Mouse (Mus musculus) embryonic facial prominence, embryonic 11.5 days (tissue): ENCODE data around the gene Hspb11. TPM values are rescaled to one million over a fixed set of nuclear protein-coding genes. Genes with fewer than 3 reads are reported as not detected.

Experiments used
- ATAC-seq: fragments of 200-750 bp; cut with Nextera tagmentation; replicated peaks from 2 replicates; pipeline ENCODE4 v1.8.0; 2017; ENCODE audit warnings: low read depth; ENCODE audit not compliant: insufficient number of reproducible peaks, low FRiP score, low TSS enrichment
- DNase-seq: peaks from one replicate; pipeline ENCODE4 v3.0.0-alpha.2; 2015; ENCODE audit warnings: low spot score
- H3K27ac ChIP-seq: fragments of 300-500 bp; sonication (generic); replicated peaks from 2 replicates; pipeline ENCODE4 v1.5.1; 2014; ENCODE audit warnings: mild to moderate bottlenecking, low read depth, low read length, control low read depth
- H3K27me3 ChIP-seq: fragments of 300-500 bp; sonication (generic); 2 replicates; pipeline ENCODE4 v1.6.1; 2014; ENCODE audit warnings: mild to moderate bottlenecking, low read length, moderate library complexity, mixed read lengths; ENCODE audit not compliant: control insufficient read depth, insufficient read depth
- H3K36me3 ChIP-seq: fragments of 300-500 bp; sonication (generic); replicated peaks from 2 replicates; pipeline ENCODE4 v1.6.1; 2014; ENCODE audit warnings: low read depth, mild to moderate bottlenecking, low read length, moderate library complexity, mixed read lengths; ENCODE audit not compliant: control insufficient read depth, insufficient read depth
- H3K4me1 ChIP-seq: fragments of 300-500 bp; sonication (generic); 2 replicates; pipeline ENCODE4 v1.6.1; 2014; ENCODE audit warnings: low read length, mixed read lengths; ENCODE audit not compliant: control insufficient read depth, insufficient read depth
- H3K4me2 ChIP-seq: fragments of 300-500 bp; sonication (generic); 2 replicates; pipeline ENCODE4 v1.6.1; 2014; ENCODE audit warnings: low read depth, mild to moderate bottlenecking, control low read depth, low read length, moderate library complexity
- H3K4me3 ChIP-seq: fragments of 300-500 bp; sonication (generic); 2 replicates; pipeline ENCODE4 v1.5.1; 2014; ENCODE audit warnings: low read depth, low read length, control low read depth
- H3K9ac ChIP-seq: fragments of 300-500 bp; sonication (generic); replicated peaks from 2 replicates; pipeline ENCODE4 v1.6.1; 2014; ENCODE audit warnings: mild to moderate bottlenecking, control low read depth, low read length
- H3K9me3 ChIP-seq: fragments of 300-500 bp; sonication (generic); replicated peaks from 2 replicates; pipeline ENCODE4 v1.6.1; 2016; ENCODE audit warnings: mild to moderate bottlenecking, low read length, inconsistent platforms, mixed read lengths; ENCODE audit not compliant: control insufficient read depth
- WGBS: fragments of 180-500 bp; shearing (Covaris S2); extraction: QIAGEN DNeasy Blood & Tissue Kit; methylation state at CpG from one replicate; pipeline ENCODE4 v1.1.7; 2014; 5-methylcytosine and 5-hydroxymethylcytosine counted together
- polyA plus RNA-seq: library from polyadenylated mRNA; unstranded; fragments of >200 nt; fragmentation: Nextera tagmentation; extraction: Ambion mirVana; gene quantifications from 2 replicates; pipeline ENCODE4 v1.2.1, GENCODE M21; 2014

Gene Hspb11
- polyA plus RNA-seq, 1 experiment from 2014 or later = 37.7 TPM

DNA sequence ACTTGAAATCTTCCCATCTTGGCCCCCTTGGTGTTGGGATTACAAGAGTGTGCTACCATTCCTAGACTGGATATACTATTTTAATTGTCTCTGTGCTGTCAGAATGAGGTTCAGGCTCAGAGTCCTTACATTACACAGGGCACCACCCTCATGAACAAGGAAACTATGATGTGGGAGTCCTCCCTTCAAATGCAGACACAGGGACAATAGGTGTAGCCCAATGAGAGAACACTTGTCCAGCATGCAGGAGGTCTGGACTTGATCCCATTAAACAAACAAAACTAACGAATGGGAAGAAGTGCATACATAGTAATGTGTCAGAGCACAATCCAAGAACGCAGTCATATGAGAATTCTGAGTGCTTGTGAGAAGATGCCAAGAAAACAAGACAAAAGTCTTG, 34.1 kb downstream of the Hspb11 start:
- Histone ChIP-seq H3K4me1 (no peaks in the 10 kb centered on the region), H3K27ac (no peak overlapping the region), H3K9me3 (no peaks in the 10 kb centered on the region), H3K9ac (no peak overlapping the region), H3K27me3 (no peaks in the 10 kb centered on the region), H3K4me2 (no peak overlapping the region), H3K36me3 (no peaks in the 10 kb centered on the region), H3K4me3 (no peak overlapping the region)
- DNase-seq = no peak
- ATAC-seq = no peak
- 87% methylated on average over 2 of the region's 2 CpGs for WGBS

DNA sequence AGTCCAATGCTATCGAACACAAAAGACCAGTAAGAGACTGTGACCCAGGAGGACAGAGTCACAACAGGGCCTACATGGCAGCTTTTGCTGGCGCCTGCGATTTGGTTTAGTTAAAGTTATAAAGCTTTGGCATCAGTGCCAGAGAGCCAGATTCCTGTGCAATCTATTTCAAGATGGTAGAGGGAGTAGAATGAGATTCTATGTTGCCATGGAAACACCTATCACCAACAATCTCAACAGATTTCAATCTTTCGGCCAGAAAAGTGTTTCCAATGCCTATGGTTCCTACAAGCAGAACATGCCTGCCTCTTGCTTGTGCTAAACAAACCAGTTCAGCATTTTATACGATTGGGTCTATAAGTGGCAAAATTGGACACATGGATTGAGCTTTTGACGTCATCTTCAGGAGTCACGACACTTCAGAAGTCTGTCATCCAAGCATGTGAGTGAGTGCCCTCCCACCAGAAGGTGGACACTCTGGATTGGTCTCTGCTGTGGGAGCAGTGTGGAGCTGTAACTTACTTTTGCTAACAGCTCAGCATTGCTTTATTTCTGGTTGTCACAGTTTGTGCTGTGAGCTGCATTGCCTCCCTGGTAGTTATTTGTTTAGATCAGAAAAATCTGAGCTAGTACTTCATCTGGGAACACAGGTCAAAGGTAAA, 38.3 kb downstream of the Hspb11 start:
- H3K27me3 ChIP-seq = no peaks in the 10 kb centered on the region
- 84% methylated on average over 7 of the region's 7 CpGs for WGBS
- no peak overlapping the region for H3K27ac ChIP-seq
- H3K9me3 ChIP-seq = no peaks in the 10 kb centered on the region
- no peak overlapping the region for H3K4me2 ChIP-seq
- H3K9ac ChIP-seq = no peak overlapping the region
- DNase-seq = no peak
- no peaks in the 10 kb centered on the region for H3K36me3 ChIP-seq
- no peak overlapping the region for H3K4me3 ChIP-seq
- ATAC-seq = no peak
- H3K4me1 ChIP-seq = no peaks in the 10 kb centered on the region

DNA sequence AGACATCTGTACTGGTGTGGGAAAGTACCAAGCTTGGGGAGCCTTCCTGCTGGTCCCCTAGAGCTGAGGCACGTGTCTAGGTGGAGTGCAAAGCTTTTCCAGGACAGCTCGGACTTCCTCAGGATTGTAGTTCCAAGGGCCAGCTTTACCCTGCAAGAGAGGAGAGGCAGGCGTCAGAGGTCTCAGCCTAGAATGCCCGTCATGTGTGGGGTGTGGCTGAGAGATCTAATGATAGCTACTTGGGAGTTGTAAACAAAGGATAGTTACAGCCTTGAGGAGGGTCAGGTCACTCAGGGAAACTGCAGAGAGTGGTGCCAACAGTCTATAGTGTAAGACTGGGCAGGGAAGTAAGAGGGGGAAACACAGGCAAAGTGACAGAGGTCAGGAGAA, 38.9 kb downstream of the Hspb11 start:
- no peaks in the 10 kb centered on the region for H3K27me3 ChIP-seq
- WGBS = 69% methylated on average over 4 of the region's 4 CpGs
- ATAC-seq (no peak), DNase-seq (no peak)
- H3K36me3 ChIP-seq = no peaks in the 10 kb centered on the region
- H3K27ac ChIP-seq = no peak overlapping the region
- H3K9ac ChIP-seq = no peak overlapping the region
- no peak overlapping the region for H3K4me3 ChIP-seq
- no peaks in the 10 kb centered on the region for H3K4me1 ChIP-seq
- H3K4me2 ChIP-seq = no peak overlapping the region
- no peaks in the 10 kb centered on the region for H3K9me3 ChIP-seq

DNA sequence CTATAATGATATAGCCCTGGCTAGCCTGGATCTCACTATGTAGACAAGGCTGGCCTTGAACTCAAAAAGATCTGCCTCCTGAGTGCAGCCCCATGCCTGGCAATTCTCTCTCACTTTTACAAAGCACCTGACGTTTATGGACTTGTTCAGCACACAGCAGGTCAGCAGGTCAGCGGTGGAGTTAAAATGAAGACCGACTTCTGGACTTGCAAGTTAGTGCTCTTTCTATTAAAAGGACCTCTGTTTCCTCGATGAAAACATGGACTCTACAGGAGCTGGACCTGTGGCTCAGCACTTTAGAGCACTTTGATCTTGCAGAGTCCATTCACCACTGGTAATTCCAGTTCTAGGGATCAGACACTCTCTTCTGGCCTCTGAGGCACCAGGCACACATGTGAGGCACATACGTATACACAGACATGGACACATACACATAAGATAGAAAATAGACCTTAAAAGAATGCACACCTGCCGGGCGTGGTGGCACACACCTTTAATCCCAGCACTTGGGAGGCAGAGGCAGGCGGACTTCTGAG, 44.7 kb downstream of the Hspb11 start:
- ATAC-seq = no peak
- H3K4me1 ChIP-seq = no peaks in the 10 kb centered on the region
- H3K4me3 ChIP-seq = no peak overlapping the region
- no peak for DNase-seq
- no peak overlapping the region for H3K4me2 ChIP-seq
- no peaks in the 10 kb centered on the region for H3K9me3 ChIP-seq
- no peak overlapping the region for H3K9ac ChIP-seq
- no peaks in the 10 kb centered on the region for H3K36me3 ChIP-seq
- H3K27me3 ChIP-seq = no peaks in the 10 kb centered on the region
- 86% methylated on average over 8 of the region's 8 CpGs for WGBS
- no peak overlapping the region for H3K27ac ChIP-seq

DNA sequence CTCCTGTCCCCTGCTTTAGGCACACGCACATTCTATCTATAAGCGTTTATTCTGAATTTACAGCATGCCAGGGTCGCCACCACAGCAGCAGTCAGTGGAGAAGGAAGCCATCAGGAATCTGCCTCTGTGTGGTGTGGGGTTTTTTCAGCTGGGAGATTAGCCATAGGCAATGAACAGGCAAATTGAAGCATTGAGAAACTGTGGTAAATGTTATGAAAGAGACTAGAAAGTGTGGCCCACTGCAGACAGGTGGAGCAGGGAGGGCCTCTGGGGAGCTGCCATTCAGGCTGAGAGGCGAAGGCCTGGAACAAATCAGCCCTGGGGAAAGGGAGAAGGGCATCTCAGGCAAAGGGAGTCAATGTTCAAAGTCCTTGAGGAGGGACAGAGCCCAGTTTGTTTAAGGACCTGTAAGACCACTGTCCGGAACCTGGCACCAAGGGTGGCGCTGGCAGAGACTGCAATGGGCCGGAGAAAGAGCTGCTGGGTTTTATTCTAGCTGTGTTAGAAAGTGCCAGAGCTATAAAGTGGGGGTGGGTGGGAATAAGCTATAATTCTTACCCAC, 46.5 kb downstream of the Hspb11 start:
- no peaks in the 10 kb centered on the region for H3K9me3 ChIP-seq
- H3K27me3 ChIP-seq = no peaks in the 10 kb centered on the region
- H3K4me1 ChIP-seq = no peaks in the 10 kb centered on the region
- 79% methylated on average over 7 of the region's 7 CpGs for WGBS
- no peak overlapping the region for H3K4me3 ChIP-seq
- H3K4me2 ChIP-seq = no peak overlapping the region
- H3K36me3 ChIP-seq = no peaks in the 10 kb centered on the region
- DNase-seq (no peak), ATAC-seq (no peak)
- no peak overlapping the region for H3K9ac ChIP-seq
- H3K27ac ChIP-seq = no peak overlapping the region

DNA sequence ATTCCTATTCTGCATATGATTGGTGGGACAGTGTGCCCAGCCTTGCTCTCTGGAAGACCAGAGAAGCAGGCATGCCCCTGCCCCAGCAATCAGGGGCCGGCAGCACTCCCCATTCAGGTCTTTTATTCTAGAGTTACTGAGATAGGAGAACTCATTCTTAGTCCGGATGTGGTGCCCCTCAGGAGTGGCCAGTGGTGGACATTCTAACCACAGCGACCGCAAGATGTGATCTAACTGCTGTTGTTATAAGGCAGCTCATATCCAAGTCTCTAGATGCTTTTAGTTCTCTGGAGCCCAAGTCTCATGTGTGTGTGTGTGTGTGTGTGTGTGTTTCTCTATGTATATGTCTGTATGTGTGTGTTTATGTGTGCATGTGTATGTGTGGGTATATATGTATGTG, 47.0 kb downstream of the Hspb11 start:
- H3K4me2 ChIP-seq = no peak overlapping the region
- no peak overlapping the region for H3K27ac ChIP-seq
- no peaks in the 10 kb centered on the region for H3K36me3 ChIP-seq
- H3K4me1 ChIP-seq = no peaks in the 10 kb centered on the region
- ATAC-seq (no peak), DNase-seq (no peak)
- no peaks in the 10 kb centered on the region for H3K27me3 ChIP-seq
- no peak overlapping the region for H3K4me3 ChIP-seq
- H3K9me3 ChIP-seq = no peaks in the 10 kb centered on the region
- no peak overlapping the region for H3K9ac ChIP-seq
- 79% methylated on average over 4 of the region's 4 CpGs for WGBS

DNA sequence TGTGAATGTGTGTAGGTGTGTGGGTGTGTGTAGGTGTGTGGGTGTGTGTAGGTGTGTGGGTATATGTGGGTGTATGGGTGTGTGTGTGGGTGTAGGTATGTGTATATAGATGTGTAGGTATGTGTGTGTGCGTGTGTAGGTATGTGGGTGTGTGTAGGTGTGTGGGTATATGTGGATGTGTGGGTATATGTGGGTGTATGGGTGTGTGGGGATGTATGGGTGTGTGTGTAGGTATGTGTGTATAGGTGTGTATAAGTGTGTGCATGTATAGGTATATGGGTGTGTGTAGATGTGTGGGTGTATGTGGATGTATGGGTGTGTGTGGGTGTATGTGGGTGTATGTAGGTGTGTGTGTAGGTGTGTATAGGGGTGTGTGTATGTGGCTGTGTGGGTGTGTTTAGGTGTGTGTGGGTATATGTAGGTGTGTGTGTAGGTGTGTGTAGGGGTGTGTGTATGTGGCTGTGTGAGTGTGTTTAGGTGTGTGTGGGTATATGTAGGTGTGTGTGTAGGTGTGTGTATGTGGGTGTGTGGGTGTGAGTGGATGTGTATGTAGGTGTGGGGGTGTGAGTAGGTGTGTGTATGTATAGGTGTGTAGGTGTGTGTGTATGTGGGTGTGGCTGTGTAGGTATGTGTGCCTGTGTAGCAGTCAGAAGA, 47.6 kb downstream of the Hspb11 start:
- ATAC-seq (peak; percentile 39; the same call in 1 of the 2 replicates), DNase-seq (no peak)
- no peak overlapping the region for H3K4me2 ChIP-seq

DNA sequence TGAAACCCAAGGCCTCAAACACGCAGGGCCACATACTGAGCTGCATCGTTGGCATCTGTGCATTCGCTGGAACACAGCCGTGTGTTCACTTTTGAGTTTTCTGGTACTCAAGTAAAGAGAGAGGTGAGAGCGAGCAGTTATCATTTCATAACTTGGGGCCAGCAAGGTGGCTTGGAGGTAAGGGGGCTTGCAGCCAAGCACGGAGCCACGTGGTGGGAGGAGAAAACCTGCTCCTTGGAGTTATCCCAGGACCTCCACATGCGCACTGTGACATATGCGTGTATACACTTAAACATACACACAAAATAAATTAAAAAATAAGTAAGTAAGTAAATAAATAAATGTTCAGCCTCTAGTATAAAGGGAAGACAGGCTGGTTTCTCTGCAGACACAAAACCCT, 48.8 kb downstream of the Hspb11 start:
- Histone ChIP-seq H3K9me3 (no peaks in the 10 kb centered on the region), H3K27me3 (no peaks in the 10 kb centered on the region), H3K36me3 (no peaks in the 10 kb centered on the region), H3K9ac (no peak overlapping the region), H3K4me3 (no peak overlapping the region), H3K4me2 (no peak overlapping the region), H3K4me1 (no peaks in the 10 kb centered on the region), H3K27ac (no peak overlapping the region)
- 86% methylated on average over 9 of the region's 9 CpGs for WGBS
- DNase-seq = no peak
- no peak for ATAC-seq

More for the DNA sequence above, 47.6 kb downstream of the Hspb11 start:
- Histone ChIP-seq H3K9ac (no peak overlapping the region), H3K36me3 (no peaks in the 10 kb centered on the region), H3K27me3 (no peaks in the 10 kb centered on the region), H3K27ac (no peak overlapping the region), H3K9me3 (no peaks in the 10 kb centered on the region), H3K4me1 (no peaks in the 10 kb centered on the region), H3K4me3 (no peak overlapping the region)
- 82% methylated on average over 1 of the region's 1 CpGs for WGBS
